Mouse (Mus musculus) MEL (cell line): ENCODE measurements around the gene Ddt. TPM values are rescaled to one million over a fixed set of nuclear protein-coding genes. Genes with fewer than 3 reads are reported as not detected.

ENCODE experiments used
- DNase-seq: peaks from one replicate; pipeline ENCODE4 v3.0.0; 2011; ENCODE audit warnings: low read depth, low spot score
- H3K27ac ChIP-seq: 2 replicates; pipeline ENCODE4 v1.5.1; 2012; ENCODE audit warnings: low read depth, mild to moderate bottlenecking, control low read depth, low read length, moderate library complexity; ENCODE audit not compliant: control insufficient read depth
- H3K27me3 ChIP-seq, 2 experiments: fragments of 150-350 bp in 1 of 2; sonication (generic) in 1 of 2; 2 replicates each; pipeline ENCODE4 v1.6.1; 2012; ENCODE audit warnings: low read length in 2 of 2, mild to moderate bottlenecking in 2 of 2, improper control_type of control experiment in 1 of 2, moderate library complexity in 1 of 2; ENCODE audit not compliant: insufficient read depth in 2 of 2, control insufficient read depth in 1 of 2
- H3K36me3 ChIP-seq, 2 experiments: 2 replicates each; pipeline ENCODE4 v1.6.1; 2012 to 2014; ENCODE audit warnings: low read length in 2 of 2, improper control_type of control experiment in 1 of 2, inconsistent platforms in 1 of 2, mild to moderate bottlenecking in 1 of 2; ENCODE audit not compliant: insufficient read depth in 2 of 2, control insufficient read depth in 1 of 2
- H3K4me1 ChIP-seq, 2 experiments: fragments of 150-350 bp in 1 of 2; sonication (generic) in 1 of 2; 2 replicates each; pipeline ENCODE4 v1.6.1; 2012; ENCODE audit warnings: low read length in 2 of 2, improper control_type of control experiment in 1 of 2, mild to moderate bottlenecking in 1 of 2; ENCODE audit not compliant: insufficient read depth in 2 of 2, control insufficient read depth in 1 of 2
- H3K4me3 ChIP-seq, 2 experiments: fragments of 150-350 bp in 1 of 2; sonication (generic) in 1 of 2; 2 replicates each; pipeline ENCODE4 v1.5.1; 2012; ENCODE audit warnings: low read depth in 2 of 2, low read length in 2 of 2, mild to moderate bottlenecking in 2 of 2, moderate library complexity in 2 of 2, control low read depth in 1 of 2, improper control_type of control experiment in 1 of 2; ENCODE audit not compliant: control insufficient read depth in 1 of 2, insufficient read depth in 1 of 2
- H3K79me2 ChIP-seq: 2 replicates; pipeline ENCODE4 v1.6.1; 2012; ENCODE audit warnings: mild to moderate bottlenecking, low read length, moderate library complexity; ENCODE audit not compliant: control insufficient read depth, poor library complexity, insufficient read depth
- H3K9ac ChIP-seq: 2 replicates; pipeline ENCODE4 v1.6.1; 2012; ENCODE audit warnings: low read depth, mild to moderate bottlenecking, control low read depth, low read length, moderate library complexity; ENCODE audit not compliant: control insufficient read depth, poor library complexity, severe bottlenecking
- H3K9me3 ChIP-seq: fragments of 150-350 bp; sonication (generic); replicated peaks from 2 replicates; pipeline ENCODE4 v1.6.1; 2012; ENCODE audit warnings: mild to moderate bottlenecking, low read length, improper control_type of control experiment, moderate library complexity; ENCODE audit not compliant: insufficient read depth
- BHLHE40 ChIP-seq: IDR thresholded peaks from 2 replicates; pipeline ENCODE4 v1.6.1; 2012; ENCODE audit warnings: low read depth, mild to moderate bottlenecking, inconsistent platforms, low read length, improper control_type of control experiment, borderline replicate concordance
- CHD1 ChIP-seq: IDR thresholded peaks from 2 replicates; pipeline ENCODE4 v1.6.1; 2012; ENCODE audit warnings: low read depth, mild to moderate bottlenecking, inconsistent platforms, low read length, improper control_type of control experiment
- CHD2 ChIP-seq: IDR thresholded peaks from 2 replicates; pipeline ENCODE4 v1.6.1; 2011; ENCODE audit warnings: low read length, improper control_type of control experiment
- CTCF ChIP-seq, 3 experiments: IDR thresholded peaks in 2 of 3; conservative IDR thresholded peaks in 1 of 3; 2 replicates each; pipeline ENCODE4 v1.5.1; 2011 to 2012; ENCODE audit warnings: low read length in 3 of 3, low read depth in 2 of 3, mild to moderate bottlenecking in 2 of 3, improper control_type of control experiment in 1 of 3, inconsistent platforms in 1 of 3, mixed read lengths in 1 of 3, moderate library complexity in 1 of 3; ENCODE audit not compliant: control insufficient read depth in 1 of 3, insufficient read depth in 1 of 3, poor library complexity in 1 of 3, severe bottlenecking in 1 of 3
- E2F4 ChIP-seq: IDR thresholded peaks from 2 replicates; pipeline ENCODE4 v1.6.1; 2011; ENCODE audit warnings: low read depth, low read length, improper control_type of control experiment, borderline replicate concordance
- ETS1 ChIP-seq: IDR thresholded peaks from 2 replicates; pipeline ENCODE4 v1.6.1; 2012; ENCODE audit warnings: low read depth, mild to moderate bottlenecking, inconsistent platforms, low read length, improper control_type of control experiment, moderate library complexity
- GABPA ChIP-seq: IDR thresholded peaks from 2 replicates; pipeline ENCODE4 v1.6.1; 2012; ENCODE audit warnings: low read depth, mild to moderate bottlenecking, inconsistent platforms, low read length, improper control_type of control experiment, moderate library complexity
- GATA1 ChIP-seq: IDR thresholded peaks from 2 replicates; pipeline ENCODE4 v1.6.1; 2011; ENCODE audit warnings: low read depth, low read length, improper control_type of control experiment
- JUND ChIP-seq: IDR thresholded peaks from 2 replicates; pipeline ENCODE4 v1.6.1; 2011; ENCODE audit warnings: low read depth, mild to moderate bottlenecking, improper control_type of control experiment, low read length
- KAT2A ChIP-seq: conservative IDR thresholded peaks from 2 replicates; pipeline ENCODE4 v1.6.1; 2012; ENCODE audit warnings: low read depth, low read length, improper control_type of control experiment, inconsistent platforms
- MAX ChIP-seq: IDR thresholded peaks from 2 replicates; pipeline ENCODE4 v1.6.1; 2011; ENCODE audit warnings: low read length, improper control_type of control experiment
- MAZ ChIP-seq: IDR thresholded peaks from 2 replicates; pipeline ENCODE4 v1.6.1; 2012; ENCODE audit warnings: low read depth, mild to moderate bottlenecking, inconsistent platforms, low read length, improper control_type of control experiment
- MXI1 ChIP-seq: IDR thresholded peaks from 2 replicates; pipeline ENCODE4 v1.6.1; 2011; ENCODE audit warnings: mild to moderate bottlenecking, low read depth, low read length, improper control_type of control experiment
- MYB ChIP-seq: IDR thresholded peaks from 2 replicates; pipeline ENCODE4 v1.6.1; 2011; ENCODE audit warnings: mild to moderate bottlenecking, low read depth, low read length, improper control_type of control experiment
- MYC ChIP-seq: IDR thresholded peaks from 2 replicates; pipeline ENCODE4 v1.6.1; 2011; ENCODE audit warnings: low read depth, mild to moderate bottlenecking, low read length, improper control_type of control experiment, moderate library complexity
- NELFE ChIP-seq: IDR thresholded peaks from 2 replicates; pipeline ENCODE4 v1.6.1; 2011; ENCODE audit warnings: low read depth, low read length, improper control_type of control experiment
- NRF1 ChIP-seq: IDR thresholded peaks from 2 replicates; pipeline ENCODE4 v1.6.1; 2014; ENCODE audit warnings: low read depth, mild to moderate bottlenecking, inconsistent platforms, low read length, improper control_type of control experiment, moderate library complexity; ENCODE audit not compliant: poor library complexity, insufficient read depth, severe bottlenecking
- POLR2A ChIP-seq, 2 experiments: IDR thresholded peaks; 2 replicates each; pipeline ENCODE4 v1.6.1; 2011 to 2012; ENCODE audit warnings: low read length in 2 of 2, mild to moderate bottlenecking in 2 of 2, control low read depth in 1 of 2, improper control_type of control experiment in 1 of 2, low read depth in 1 of 2, moderate library complexity in 1 of 2; ENCODE audit not compliant: control insufficient read depth in 1 of 2, insufficient read depth in 1 of 2, poor library complexity in 1 of 2
- POLR2AphosphoS2 ChIP-seq: IDR thresholded peaks from 2 replicates; pipeline ENCODE4 v1.6.1; 2011; ENCODE audit warnings: low read length, improper control_type of control experiment
- POLR2AphosphoS5 ChIP-seq: IDR thresholded peaks from 2 replicates; pipeline ENCODE4 v1.6.1; 2012; ENCODE audit warnings: low read depth, borderline replicate concordance, mild to moderate bottlenecking, inconsistent platforms, low read length, moderate library complexity, mixed read lengths
- RAD21 ChIP-seq: IDR thresholded peaks from 2 replicates; pipeline ENCODE4 v1.6.1; 2011; ENCODE audit warnings: mild to moderate bottlenecking, low read depth, low read length, improper control_type of control experiment
- RCOR1 ChIP-seq: IDR thresholded peaks from 2 replicates; pipeline ENCODE4 v1.6.1; 2012; ENCODE audit warnings: low read depth, mild to moderate bottlenecking, inconsistent platforms, low read length, improper control_type of control experiment
- SIN3A ChIP-seq: IDR thresholded peaks from 2 replicates; pipeline ENCODE4 v1.6.1; 2012; ENCODE audit warnings: low read length, improper control_type of control experiment, inconsistent platforms
- SMC3 ChIP-seq: IDR thresholded peaks from 2 replicates; pipeline ENCODE4 v1.6.1; 2011; ENCODE audit warnings: low read depth, low read length, improper control_type of control experiment
- TAL1 ChIP-seq: IDR thresholded peaks from 2 replicates; pipeline ENCODE4 v1.6.1; 2012; ENCODE audit warnings: mild to moderate bottlenecking, inconsistent platforms, low read length, moderate library complexity, mixed read lengths
- TBP ChIP-seq: IDR thresholded peaks from 2 replicates; pipeline ENCODE4 v1.8.0; 2011; ENCODE audit warnings: low read depth, low read length, improper control_type of control experiment
- TCF12 ChIP-seq: IDR thresholded peaks from 2 replicates; pipeline ENCODE4 v1.6.1; 2014; ENCODE audit warnings: low read depth, mild to moderate bottlenecking, inconsistent platforms, low read length, improper control_type of control experiment, moderate library complexity
- UBTF ChIP-seq: IDR thresholded peaks from 2 replicates; pipeline ENCODE4 v1.6.1; 2012; ENCODE audit warnings: low read depth, mild to moderate bottlenecking, inconsistent platforms, low read length, improper control_type of control experiment, moderate library complexity, borderline replicate concordance; ENCODE audit not compliant: insufficient read depth
- USF1 ChIP-seq: IDR thresholded peaks from 2 replicates; pipeline ENCODE4 v1.6.1; 2014; ENCODE audit warnings: low read depth, mild to moderate bottlenecking, inconsistent platforms, low read length, improper control_type of control experiment, moderate library complexity
- USF2 ChIP-seq, 2 experiments: IDR thresholded peaks; 2 replicates each; pipeline ENCODE4 v1.6.1; 2011 to 2012; ENCODE audit warnings: improper control_type of control experiment in 2 of 2, low read length in 2 of 2, borderline replicate concordance in 1 of 2, inconsistent platforms in 1 of 2, low read depth in 1 of 2, mild to moderate bottlenecking in 1 of 2; ENCODE audit not compliant: insufficient read depth in 1 of 2
- ZC3H11A ChIP-seq: IDR thresholded peaks from 2 replicates; pipeline ENCODE4 v1.6.1; 2012; ENCODE audit warnings: low read depth, mild to moderate bottlenecking, inconsistent platforms, low read length, improper control_type of control experiment
- ZMIZ1 ChIP-seq: IDR thresholded peaks from 2 replicates; pipeline ENCODE4 v1.6.1; 2012; ENCODE audit warnings: low read depth, mild to moderate bottlenecking, inconsistent platforms, low read length, improper control_type of control experiment, moderate library complexity
- polyA plus RNA-seq, 2 experiments: library from polyadenylated mRNA; stranded (reverse) in 1 of 2; unstranded in 1 of 2; fragments of >175 nt in 1 of 2; fragments of >200 nt in 1 of 2; gene quantifications; 2 replicates each; pipeline versions ENCODE4 v1.2.1 to v1.2.4; 2012; ENCODE audit warnings: low replicate concordance in 2 of 2, low read depth in 1 of 2; ENCODE audit not compliant: insufficient read length in 2 of 2, insufficient read depth in 1 of 2, missing spikeins in 1 of 2
- total RNA-seq: library from RNA; depleted of rRNA; stranded (reverse); fragments of 300-350 nt; gene quantifications from 2 replicates; pipeline ENCODE4 v1.2.3, GENCODE M21; 2012

Ddt gene
- total and polyA plus RNA-seq, 3 experiments, result 45.1 to 63.4 TPM; not detected in 1

- TF ChIP-seq UBTF, result no peak
- TF ChIP-seq SMC3, result no peak
- TF ChIP-seq BHLHE40, result no peak
- TF ChIP-seq POLR2A (IDR thresholded peaks at IDR 0.05; ENCODE audit: control insufficient read depth in 1 of 2, insufficient read depth in 1 of 2, low read depth in 1 of 2, low read length in 2 of 2, poor library complexity in 1 of 2), result 0 out of 4 replicates have a peak, but pooled peaks of 1 of the 2 experiments have one; percentile 23
- TF ChIP-seq ZMIZ1, result no peak
- no peak for TF ChIP-seq MYC
- TF ChIP-seq ETS1, result peak; percentile 65
- no peak for TF ChIP-seq MAX
- no peak for TF ChIP-seq CHD1
These were observed 6.4 kb downstream of the Ddt start (continued) for GRCm38 (mm10) chr10:75766856-75767255.

- H3K27me3 ChIP-seq, result no peaks in the 10 kb centered on the region
- H3K79me2 ChIP-seq, result peaks cover 26% of the 10 kb centered on the region
- H3K27ac ChIP-seq, result peak overlapping the region; percentile 94
- no peaks in the 10 kb centered on the region for H3K9me3 ChIP-seq
- peak; percentile 96 for DNase-seq
- peaks cover 8 to 25% of the 10 kb centered on the region in 2 experiments; a peak in 3 of 4 replicates for H3K4me1 ChIP-seq
- H3K9ac ChIP-seq, result peak overlapping the region; percentile 88
- H3K4me3 ChIP-seq, result peak overlapping the region; percentile 71 to 93
- peaks cover 0 to 21% of the 10 kb centered on the region in 2 experiments for H3K36me3 ChIP-seq
- TF ChIP-seq KAT2A (no peak), POLR2AphosphoS5 (no peak), RCOR1 (0 out of 2 replicates have a peak, but pooled peaks have one; percentile 12), BHLHE40 (no peak; the same call in none of the 2 replicates), POLR2AphosphoS2 (no peak), ZC3H11A (peak; percentile 48), NELFE (no peak), RAD21 (peak; percentile 58), MYB (no peak), CTCF (IDR thresholded peaks at IDR 0.05 in 2 of 3, conservative IDR thresholded peaks at IDR 0.05 in 1 of 3; ENCODE audit: control insufficient read depth in 1 of 3, insufficient read depth in 1 of 3, low read depth in 2 of 3, low read length in 3 of 3, poor library complexity in 1 of 3, severe bottlenecking in 1 of 3) (peak; percentile 60 to 78 (median 76)), NRF1 (no peak), TAL1 (peak; percentile 37; the same call in 1 of the 2 replicates), USF2 (IDR thresholded peaks at IDR 0.05; ENCODE audit: borderline replicate concordance in 1 of 2, insufficient read depth in 1 of 2, low read depth in 1 of 2, low read length in 2 of 2) (no peak), CHD2 (no peak), GABPA (no peak), GATA1 (0 out of 2 replicates have a peak, but pooled peaks have one; percentile 9), TBP (peak; percentile 72), MXI1 (peak; percentile 91), MAZ (no peak; the same call in 1 of the 2 replicates), CHD1 (peak; percentile 76; the same call in 1 of the 2 replicates), E2F4 (no peak), USF1 (no peak), SIN3A (peak; percentile 41; the same call in 1 of the 2 replicates), JUND (no peak), TCF12 (no peak), ZMIZ1 (0 out of 2 replicates have a peak, but pooled peaks have one; percentile 27)
These were observed 8.4 kb downstream of the Ddt start for GRCm38 (mm10) chr10:75764519-75765473.
